Mouse (Mus musculus): Measurements from ENCODE around the gene Cdpf1. TPM values are rescaled to one million over a fixed set of nuclear protein-coding genes. Genes with fewer than 3 reads are reported as not detected.

Cdpf1 gene
- 1.3 TPM for polyA plus RNA-seq (2014; fragmentation: Illumina TruSeq; extraction: RNeasy Lipid Tissue Mini Kit (QIAGEN cat#74804); ENCODE audit: low read depth, low replicate concordance)

DNA sequence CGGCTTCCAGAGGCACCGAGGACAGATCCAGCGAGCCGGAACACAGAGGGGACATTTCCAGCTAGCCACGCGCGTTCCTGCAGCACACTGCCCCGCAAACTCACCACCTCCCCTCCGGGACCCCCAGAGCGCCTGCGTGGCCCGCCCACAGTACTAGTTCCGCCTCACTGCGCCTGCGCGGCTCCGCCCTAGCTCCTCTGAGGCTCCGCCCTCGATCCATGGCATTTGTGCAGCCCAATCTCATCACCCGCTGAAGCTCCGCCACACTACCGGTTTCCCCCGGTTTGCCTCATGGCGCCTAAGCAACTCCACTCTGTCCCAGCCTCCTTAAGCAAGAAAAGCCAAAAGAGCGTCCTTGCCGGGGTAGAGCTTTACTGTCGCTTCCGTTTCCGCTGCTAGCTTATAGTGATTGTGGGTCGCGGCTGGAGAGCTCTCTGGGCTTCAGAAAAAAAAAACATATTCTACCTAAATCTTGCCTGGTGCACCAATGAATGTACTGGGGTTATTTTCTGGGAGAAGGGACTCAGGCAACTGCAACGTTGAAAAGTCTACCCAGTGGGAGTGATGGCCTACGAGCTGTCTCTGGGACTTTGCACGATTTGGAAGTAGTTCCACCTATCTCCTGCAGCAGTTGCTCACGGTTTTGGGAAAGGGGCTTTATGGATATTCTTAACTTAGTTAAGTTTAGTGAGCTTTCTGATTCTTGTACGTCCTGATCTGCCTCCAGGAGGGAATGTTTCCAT lies at the start of gene Cdpf1:
Gene Cdpf1 (minus strand): TSS at position 163 of the 743 bp plus-strand sequence.

DNA sequence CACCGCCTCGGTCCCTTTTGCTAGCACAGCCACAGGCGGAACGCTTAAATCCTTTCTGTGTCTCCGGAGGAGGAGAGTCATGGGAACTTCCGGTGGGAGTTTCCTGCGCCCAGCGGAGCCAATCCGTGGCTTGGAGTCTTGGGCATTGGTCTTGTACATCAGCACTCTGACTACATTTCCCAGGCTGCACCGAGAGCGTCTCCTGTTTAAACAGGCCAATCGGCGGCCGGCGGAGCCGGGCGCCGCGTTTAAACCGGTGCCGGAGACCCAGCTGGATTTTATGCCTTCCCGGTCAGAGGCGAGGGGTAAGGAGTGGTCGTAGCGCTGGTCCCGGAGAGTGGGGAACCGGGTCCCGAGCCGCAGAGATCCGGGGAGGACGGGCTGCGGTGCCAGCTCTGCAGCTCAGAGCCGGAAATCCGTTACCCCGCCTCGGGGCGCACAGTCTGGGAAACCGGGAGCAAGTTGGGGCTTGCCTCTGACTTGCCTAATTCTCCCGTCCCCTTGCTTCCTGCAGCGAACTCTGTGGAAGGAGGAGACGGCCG lies 48.1 kb upstream of the Cdpf1 start, which contains the start of gene Gtse1:
Gene Gtse1 (plus strand): TSS at position 256 of the 542 bp plus-strand sequence.

DNA sequence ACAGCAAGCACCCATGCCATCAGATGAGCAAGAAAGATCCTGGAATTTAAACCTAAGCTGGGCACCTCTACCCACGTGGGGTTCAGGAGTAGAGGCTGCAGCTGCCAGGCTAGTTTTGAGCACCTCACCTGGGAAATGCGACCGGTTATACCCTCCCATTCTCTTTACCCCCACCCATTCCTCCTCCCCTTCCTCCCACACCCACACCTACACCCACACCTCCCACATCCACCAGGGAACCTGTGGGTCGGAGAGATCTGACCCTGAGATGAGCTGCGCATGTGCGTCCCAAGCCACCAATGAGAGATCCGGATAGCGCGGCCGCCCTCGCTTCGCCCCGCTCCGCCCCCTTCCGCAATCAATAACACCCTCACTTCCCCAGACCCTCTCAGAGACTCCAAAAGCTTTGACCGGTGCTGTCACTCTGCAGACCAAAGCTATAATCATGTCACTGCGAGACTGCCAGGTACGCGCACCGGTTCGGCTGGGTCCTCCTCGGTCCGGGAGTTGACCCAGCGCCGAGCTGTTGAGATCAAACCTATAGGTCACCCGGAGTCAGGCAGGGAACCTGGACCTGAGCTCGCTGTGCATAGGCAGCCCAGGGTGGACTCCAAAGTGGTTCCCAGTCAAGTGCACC lies 20.6 kb upstream of the Cdpf1 start, which contains the start of gene Ttc38:
Gene Ttc38 (plus strand): TSS at position 353 of the 637 bp plus-strand sequence.

DNA sequence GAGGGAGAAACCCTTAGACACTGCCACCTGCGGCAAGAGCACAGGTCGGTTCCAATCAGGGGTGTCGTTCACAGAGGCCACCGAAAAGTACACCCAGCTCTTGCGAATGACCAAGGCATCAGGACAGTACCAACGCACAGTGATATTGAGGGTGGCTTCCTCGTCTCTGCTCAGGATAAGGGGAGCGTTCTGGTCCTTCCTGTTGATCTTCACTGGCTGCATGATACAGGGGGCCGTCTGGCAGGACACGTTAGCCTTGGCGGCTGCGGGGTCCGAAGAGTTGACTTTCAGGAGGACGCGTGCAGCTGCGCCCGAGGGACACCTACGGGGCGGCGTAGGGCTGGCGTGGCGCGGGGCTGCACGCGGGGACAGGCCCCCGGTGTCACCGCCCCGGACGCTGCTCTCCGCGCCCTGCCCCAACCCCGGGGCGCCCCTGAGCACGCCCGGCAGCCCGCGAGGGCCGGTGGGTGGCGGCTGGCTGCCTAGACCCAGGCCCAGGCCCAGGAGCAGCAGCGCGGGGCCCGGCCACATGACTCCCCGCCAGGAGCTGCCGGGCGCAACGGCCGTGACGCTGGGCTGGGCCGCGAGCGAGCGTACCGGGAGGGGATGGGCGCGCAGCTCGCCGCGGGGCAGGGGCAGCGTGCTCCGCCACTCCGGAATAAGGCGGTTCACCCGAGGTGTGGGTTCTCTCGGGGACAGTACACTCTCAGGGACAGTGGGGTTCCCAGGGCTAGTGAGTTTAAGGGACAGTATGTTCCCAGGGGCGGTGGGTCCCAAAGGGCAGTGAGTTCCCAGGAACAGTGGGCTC lies 9.9 kb upstream of the Cdpf1 start, which contains the start of gene Pkdrej:
Gene Pkdrej (minus strand): TSS at position 532 of the 808 bp plus-strand sequence.

Other genes starting within 250 kb of the Cdpf1 start
- not detected for gene Wnt7b, start 229.2 kb downstream of the Cdpf1 start, polyA plus RNA-seq (2014; fragmentation: Illumina TruSeq; extraction: RNeasy Lipid Tissue Mini Kit (QIAGEN cat#74804); ENCODE audit: low read depth, low replicate concordance)
- gene Ppara, start 76.7 kb downstream of the Cdpf1 start, polyA plus RNA-seq (2014; fragmentation: Illumina TruSeq; extraction: RNeasy Lipid Tissue Mini Kit (QIAGEN cat#74804); ENCODE audit: low read depth, low replicate concordance), result 5.3 TPM
- gene Pkdrej, start 10.0 kb upstream of the Cdpf1 start, polyA plus RNA-seq (2014; fragmentation: Illumina TruSeq; extraction: RNeasy Lipid Tissue Mini Kit (QIAGEN cat#74804); ENCODE audit: low read depth, low replicate concordance), result 0.12 TPM
- gene Ttc38, start 20.6 kb upstream of the Cdpf1 start, polyA plus RNA-seq (2014; fragmentation: Illumina TruSeq; extraction: RNeasy Lipid Tissue Mini Kit (QIAGEN cat#74804); ENCODE audit: low read depth, low replicate concordance), result 8.0 TPM
- gene Gtse1, start 48.0 kb upstream of the Cdpf1 start, polyA plus RNA-seq (2014; fragmentation: Illumina TruSeq; extraction: RNeasy Lipid Tissue Mini Kit (QIAGEN cat#74804); ENCODE audit: low read depth, low replicate concordance), result not detected
- gene Trmu, start 67.6 kb upstream of the Cdpf1 start, polyA plus RNA-seq (2014; fragmentation: Illumina TruSeq; extraction: RNeasy Lipid Tissue Mini Kit (QIAGEN cat#74804); ENCODE audit: low read depth, low replicate concordance), result 11.7 TPM
- not detected for gene Celsr1, start 222.1 kb upstream of the Cdpf1 start, polyA plus RNA-seq (2014; fragmentation: Illumina TruSeq; extraction: RNeasy Lipid Tissue Mini Kit (QIAGEN cat#74804); ENCODE audit: low read depth, low replicate concordance)
- gene Gramd4, start 246.0 kb upstream of the Cdpf1 start, polyA plus RNA-seq (2014; fragmentation: Illumina TruSeq; extraction: RNeasy Lipid Tissue Mini Kit (QIAGEN cat#74804); ENCODE audit: low read depth, low replicate concordance), result 2.0 TPM